8 mouse cellular contexts compared by ENCODE assay signal in the genomic region with DNA sequence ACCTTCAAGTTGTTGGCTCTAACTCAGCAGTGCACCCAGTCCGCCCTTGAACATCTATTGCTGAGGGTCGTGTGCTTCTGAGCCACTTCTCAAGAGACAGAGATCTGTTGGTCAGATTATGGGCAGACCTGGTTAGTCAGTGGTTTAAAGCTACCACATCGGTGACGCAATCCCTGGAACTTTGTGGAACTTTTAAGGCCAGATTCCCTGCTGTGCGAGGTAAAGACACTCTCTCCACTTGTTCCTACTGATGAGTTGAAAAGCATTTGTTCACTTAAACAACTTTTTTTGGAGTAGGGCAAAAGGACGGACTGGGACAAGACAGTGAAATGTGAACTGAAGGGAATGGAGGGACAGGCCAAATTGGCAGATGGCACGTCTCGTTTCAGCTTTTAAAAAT.
DNase-seq lines count a peak whose midpoint lies in the region; ATAC-seq and TF ChIP-seq lines count a peak whose summit lies in the region.
"Had no signal": no experiment of that assay in that cellular context is flagged by ENCODE, and none has a peak within 500 bp of the region (broad histone marks: within the 10 kb centered on the region; RNA-seq: fewer than 3 reads in every experiment).

No protein-coding gene starts in this region.

- no peaks in the 10 kb centered on the region for H3K4me1 ChIP-seq in hindbrain, embryonic 11.5 days (replicated peaks; ENCODE audit: control insufficient read depth, insufficient read depth, low read length)
- no peaks in the 10 kb centered on the region for H3K4me1 ChIP-seq in hindbrain, embryonic 10.5 days (replicated peaks)
- H3K4me1 ChIP-seq in intestine, embryonic 16.5 days (ENCODE audit: control insufficient read depth, insufficient read depth, low read length) = no peaks in the 10 kb centered on the region; the same call in 1 of the 2 replicates

- no peaks in the 10 kb centered on the region for H3K27me3 ChIP-seq in hindbrain, embryonic 11.5 days (ENCODE audit: control insufficient read depth, insufficient read depth, low read length)
- H3K27me3 ChIP-seq in hindbrain, embryonic 10.5 days (ENCODE audit: insufficient read depth, poor library complexity, severe bottlenecking) = no peaks in the 10 kb centered on the region
- H3K27me3 ChIP-seq in C2C12 (ENCODE audit: control insufficient read depth, insufficient read depth, insufficient read length) = no peaks in the 10 kb centered on the region
- H3K27me3 ChIP-seq in intestine, embryonic 16.5 days (replicated peaks; ENCODE audit: control insufficient read depth, insufficient read depth, low read length) = no peaks in the 10 kb centered on the region

- no peak overlapping the region for H3K4me3 ChIP-seq in hindbrain, embryonic 11.5 days (ENCODE audit: low read depth, low read length)
- no peak overlapping the region for H3K4me3 ChIP-seq in hindbrain, embryonic 10.5 days
- no peak overlapping the region for H3K4me3 ChIP-seq in C2C12 (ENCODE audit: insufficient read depth, poor library complexity, severe bottlenecking)
- no peak overlapping the region for H3K4me3 ChIP-seq in intestine, embryonic 16.5 days (ENCODE audit: low read length)
- H3K4me3 ChIP-seq: heart, embryonic 10.5 days had no signal

- H3K27ac ChIP-seq in hindbrain, embryonic 11.5 days (ENCODE audit: low read depth, low read length) = no peak overlapping the region
- no peak overlapping the region for H3K27ac ChIP-seq in hindbrain, embryonic 10.5 days
- no peak overlapping the region for H3K27ac ChIP-seq in intestine, embryonic 16.5 days (ENCODE audit: low read length)
- H3K27ac ChIP-seq: heart, embryonic 10.5 days had no signal

- no peak overlapping the region for H3ac ChIP-seq in C2C12 (ENCODE audit: control insufficient read depth, insufficient read length, low read depth)

- no peaks in the 10 kb centered on the region for H3K36me3 ChIP-seq in hindbrain, embryonic 11.5 days (ENCODE audit: control insufficient read depth, insufficient read depth, low read length)
- H3K36me3 ChIP-seq in hindbrain, embryonic 10.5 days = no peaks in the 10 kb centered on the region
- H3K36me3 ChIP-seq in C2C12 (ENCODE audit: control insufficient read depth, insufficient read depth) = no peaks in the 10 kb centered on the region
- H3K36me3 ChIP-seq in intestine, embryonic 16.5 days (ENCODE audit: control insufficient read depth, insufficient read depth, low read length) = no peaks in the 10 kb centered on the region
- H3K36me3 ChIP-seq: heart, embryonic 10.5 days had no signal

- WGBS in hindbrain, embryonic 11.5 days = 67% methylated on average over 8 of the region's 8 CpGs
- WGBS in hindbrain, embryonic 10.5 days = 68% methylated on average over 8 of the region's 8 CpGs
- WGBS in intestine, embryonic 16.5 days = 64% methylated on average over 8 of the region's 8 CpGs

- peak; percentile 9 for DNase-seq in hindbrain, embryonic 11.5 days (ENCODE audit: low spot score)
- DNase-seq in hindbrain, embryonic 10.5 days (ENCODE audit: low spot score) = no peak
- peak; percentile 57 for DNase-seq in adrenal gland, adult 2 months
- no peak for DNase-seq in spleen, postnatal 10 days (ENCODE audit: low spot score in 2 of 2)
- DNase-seq in cerebellum, adult 11-12 months = no peak

- H3K79me2 ChIP-seq in C2C12 (ENCODE audit: control insufficient read depth, insufficient read depth) = no peaks in the 10 kb centered on the region

- no peak for TF ChIP-seq CTCF in C2C12 (IDR thresholded peaks at IDR 0.05; ENCODE audit: control insufficient read depth, insufficient read depth, insufficient read length)

- H3K9me3 ChIP-seq in hindbrain, embryonic 11.5 days (ENCODE audit: control insufficient read depth, low read length) = no peaks in the 10 kb centered on the region
- no peaks in the 10 kb centered on the region for H3K9me3 ChIP-seq in hindbrain, embryonic 10.5 days
- no peaks in the 10 kb centered on the region for H3K9me3 ChIP-seq in intestine, embryonic 16.5 days (ENCODE audit: control insufficient read depth, low read length)
- H3K9me3 ChIP-seq: heart, embryonic 10.5 days had no signal

- no peak for ATAC-seq in hindbrain, embryonic 11.5 days (ENCODE audit: low FRiP score)
- peak; percentile 8; the same call in 1 of the 2 replicates for ATAC-seq in intestine, embryonic 16.5 days

- H3K4me2 ChIP-seq in hindbrain, embryonic 11.5 days (replicated peaks; ENCODE audit: low read depth, low read length) = no peak overlapping the region
- no peak overlapping the region for H3K4me2 ChIP-seq in intestine, embryonic 16.5 days (ENCODE audit: low read depth, low read length)

- H3K9ac ChIP-seq in hindbrain, embryonic 11.5 days (ENCODE audit: low read depth, low read length) = no peak overlapping the region
- H3K9ac ChIP-seq in intestine, embryonic 16.5 days (ENCODE audit: low read depth, low read length) = no peak overlapping the region

- no peaks in the 10 kb centered on the region for H3K79me3 ChIP-seq in C2C12 (ENCODE audit: low read depth)

TF ChIP-seq in C2C12, 6 proteins besides CTCF, POLR2A, EP300 and RAD21:
- no peak for TF ChIP-seq USF1 (IDR thresholded peaks at IDR 0.05; ENCODE audit: low read depth)
- no peak for TF ChIP-seq FOSL1 (IDR thresholded peaks at IDR 0.05; ENCODE audit: insufficient read depth, low read length, poor library complexity, severe bottlenecking)
- no peak for TF ChIP-seq MYOG (IDR thresholded peaks at IDR 0.05; ENCODE audit: control insufficient read depth, extremely low read depth, insufficient read length)
- no peak for TF ChIP-seq MYOD1 (IDR thresholded peaks at IDR 0.05; ENCODE audit: control insufficient read depth, insufficient read length, low read depth)
- no peak for TF ChIP-seq MAX (IDR thresholded peaks at IDR 0.05)
- peak; percentile 88 for TF ChIP-seq CEBPB (IDR thresholded peaks at IDR 0.05; ENCODE audit: low read depth)

Comparison
In these comparisons a context has a peak if more than half of its experiments do, and no peak if none do; other contexts are left out.
1. DNase-seq: peak in hindbrain, embryonic 11.5 days (single experiment) and adrenal gland, adult 2 months (single experiment); none in hindbrain, embryonic 10.5 days (single experiment), spleen, postnatal 10 days (0 of 2) and cerebellum, adult 11-12 months (single experiment).